Mouse (Mus musculus) retina, adult 2 months (tissue): ENCODE results near the gene Atp5b.
A peak's percentile ranks its signal among the peaks of the same experiment; 100 is the strongest.

ENCODE experiments used
- DNase-seq: peaks from one replicate; pipeline ENCODE4 v3.0.0-alpha.2; 2012; ENCODE audit warnings: low read depth, low spot score

Atp5b gene

GRCm38 (mm10) chr10:128096693-128097586 lies 13.9 kb downstream of the Atp5b start:
- peak; percentile 68 for DNase-seq

- no peak for DNase-seq
Measured at GRCm38 (mm10) chr10:128097587-128097971, 14.5 kb downstream of the Atp5b start.

- no peak for DNase-seq
Measured at GRCm38 (mm10) chr10:128110103-128110761, 27.2 kb downstream of the Atp5b start.

GRCm38 (mm10) chr10:128111227-128111626 lies 28.2 kb downstream of the Atp5b start:
- DNase-seq: no peak

GRCm38 (mm10) chr10:128123833-128124232 lies 40.8 kb downstream of the Atp5b start:
- DNase-seq: no peak

- DNase-seq: no peak
Measured at GRCm38 (mm10) chr10:128124831-128125230, 41.8 kb downstream of the Atp5b start.

GRCm38 (mm10) chr10:128125951-128126350 lies 42.9 kb downstream of the Atp5b start:
- no peak for DNase-seq

GRCm38 (mm10) chr10:128127497-128127896 lies 44.4 kb downstream of the Atp5b start:
- DNase-seq: no peak

- DNase-seq: no peak
Measured at GRCm38 (mm10) chr10:128128143-128128542, 45.1 kb downstream of the Atp5b start.

GRCm38 (mm10) chr10:128131297-128131696 lies 48.2 kb downstream of the Atp5b start:
- DNase-seq: no peak

GRCm38 (mm10) chr10:128131812-128132211 lies 48.7 kb downstream of the Atp5b start:
- DNase-seq: no peak

GRCm38 (mm10) chr10:128133650-128134332 lies 50.7 kb downstream of the Atp5b start:
- no peak for DNase-seq

GRCm38 (mm10) chr10:128135374-128135773 lies 52.3 kb downstream of the Atp5b start:
- DNase-seq: no peak
